Mouse (Mus musculus) kidney, embryonic 15.5 days (tissue): ENCODE data around the gene Smcr8. TPM values are rescaled to one million over a fixed set of nuclear protein-coding genes. Genes with fewer than 3 reads are reported as not detected.
"Not testable (repeated sequence)": the region's sequence is repeated elsewhere in the genome, so short reads cannot be mapped to it uniquely, and the experiment has no call there.

Source experiments
- ATAC-seq: fragments of 200-750 bp; cut with Nextera tagmentation; replicated peaks from 2 replicates; pipeline ENCODE4 v1.8.0; 2017; ENCODE audit warnings: moderate TSS enrichment; ENCODE audit not compliant: low FRiP score
- H3K27ac ChIP-seq: fragments of 300-500 bp; sonication (generic); 2 replicates; pipeline ENCODE4 v1.5.1; 2015; ENCODE audit warnings: mild to moderate bottlenecking, inconsistent platforms
- H3K27me3 ChIP-seq: fragments of 300-500 bp; sonication (generic); 2 replicates; pipeline ENCODE4 v1.6.1; 2015; ENCODE audit warnings: inconsistent platforms
- H3K36me3 ChIP-seq: fragments of 300-500 bp; sonication (generic); 2 replicates; pipeline ENCODE4 v1.6.1; 2015; ENCODE audit warnings: inconsistent platforms
- H3K4me1 ChIP-seq: fragments of 300-500 bp; sonication (generic); 2 replicates; pipeline ENCODE4 v1.6.1; 2015; ENCODE audit warnings: inconsistent platforms
- H3K4me2 ChIP-seq: fragments of 300-500 bp; sonication (generic); 2 replicates; pipeline ENCODE4 v1.6.1; 2015; ENCODE audit warnings: moderate library complexity, mild to moderate bottlenecking, inconsistent platforms
- H3K4me3 ChIP-seq: fragments of 300-500 bp; sonication (generic); replicated peaks from 2 replicates; pipeline ENCODE4 v1.5.1; 2015; ENCODE audit warnings: mild to moderate bottlenecking, inconsistent platforms
- H3K9ac ChIP-seq: fragments of 300-500 bp; sonication (generic); 2 replicates; pipeline ENCODE4 v1.6.1; 2015; ENCODE audit warnings: mild to moderate bottlenecking, inconsistent platforms
- H3K9me3 ChIP-seq: fragments of 300-500 bp; sonication (generic); replicated peaks from 2 replicates; pipeline ENCODE4 v1.6.1; 2016; ENCODE audit warnings: inconsistent platforms
- WGBS: fragments of 180-500 bp; shearing (Covaris S2); methylation state at CpG from one replicate; pipeline ENCODE4 v1.1.7; 2015; ENCODE audit warnings: mixed read lengths; 5-methylcytosine and 5-hydroxymethylcytosine counted together
- polyA plus RNA-seq: library from polyadenylated mRNA; unstranded; fragments of >200 nt; fragmentation: Nextera tagmentation; extraction: Ambion mirVana; gene quantifications from 2 replicates; pipeline ENCODE4 v1.2.1, GENCODE M21; 2015

Gene Smcr8
- polyA plus RNA-seq, 1 experiment from 2014 or later: 6.3 TPM

DNA sequence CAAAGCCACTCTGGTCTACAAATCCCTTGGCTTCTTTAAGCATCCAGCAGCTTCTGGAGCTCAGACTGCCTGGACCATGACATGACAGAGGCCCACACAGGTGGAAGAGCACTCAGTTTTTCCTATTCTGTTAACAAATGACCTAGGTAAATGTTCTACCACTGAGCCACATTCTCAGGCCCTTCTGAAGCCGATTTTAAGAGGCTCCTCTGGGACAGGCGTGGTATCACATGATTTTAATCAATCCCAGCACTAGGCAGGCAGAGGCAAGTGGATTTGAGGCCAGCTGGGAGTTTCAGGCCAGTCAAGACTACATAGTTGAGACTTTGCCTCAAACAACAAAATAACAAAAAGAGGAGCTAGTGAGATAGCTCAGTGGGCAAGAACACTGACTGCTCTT is 13.1 kb downstream of the Smcr8 start:
- ATAC-seq: no peak
- no peaks in the 10 kb centered on the region for H3K9me3 ChIP-seq
- no peak overlapping the region for H3K4me2 ChIP-seq
- no peaks in the 10 kb centered on the region for H3K4me1 ChIP-seq
- H3K9ac ChIP-seq: no peak overlapping the region
- WGBS: 85% methylated on average over 2 of the region's 2 CpGs
- no peaks in the 10 kb centered on the region for H3K27me3 ChIP-seq
- H3K4me3 ChIP-seq: no peak overlapping the region
- H3K27ac ChIP-seq: no peak overlapping the region
- peaks cover 91% of the 10 kb centered on the region for H3K36me3 ChIP-seq

DNA sequence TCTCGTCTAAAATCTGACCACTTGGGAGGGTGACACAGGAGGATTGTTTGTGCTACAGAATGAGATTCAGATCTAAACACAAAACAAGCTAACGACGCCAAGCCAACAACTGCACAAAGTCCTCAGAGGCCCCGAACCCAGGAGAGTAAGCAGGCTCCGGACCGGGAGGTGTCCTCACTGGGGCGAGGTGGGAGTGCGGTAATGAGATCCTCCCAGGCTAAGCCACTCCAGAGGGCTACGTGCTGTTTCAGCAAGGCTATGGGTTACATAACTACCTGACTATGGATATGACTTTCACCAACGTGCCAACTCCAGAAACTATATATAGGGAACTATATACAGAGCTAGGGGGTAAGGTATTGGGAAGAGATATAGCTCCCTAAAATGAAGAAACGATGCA is 19.0 kb downstream of the Smcr8 start:
- 85% methylated on average over 11 of the region's 11 CpGs for WGBS
- Histone ChIP-seq H3K4me2 (no peak overlapping the region), H3K4me1 (no peaks in the 10 kb centered on the region), H3K27ac (no peak overlapping the region), H3K36me3 (peaks cover 85% of the 10 kb centered on the region), H3K9me3 (no peaks in the 10 kb centered on the region), H3K9ac (no peak overlapping the region), H3K27me3 (no peaks in the 10 kb centered on the region), H3K4me3 (no peak overlapping the region)
- ATAC-seq: no peak

DNA sequence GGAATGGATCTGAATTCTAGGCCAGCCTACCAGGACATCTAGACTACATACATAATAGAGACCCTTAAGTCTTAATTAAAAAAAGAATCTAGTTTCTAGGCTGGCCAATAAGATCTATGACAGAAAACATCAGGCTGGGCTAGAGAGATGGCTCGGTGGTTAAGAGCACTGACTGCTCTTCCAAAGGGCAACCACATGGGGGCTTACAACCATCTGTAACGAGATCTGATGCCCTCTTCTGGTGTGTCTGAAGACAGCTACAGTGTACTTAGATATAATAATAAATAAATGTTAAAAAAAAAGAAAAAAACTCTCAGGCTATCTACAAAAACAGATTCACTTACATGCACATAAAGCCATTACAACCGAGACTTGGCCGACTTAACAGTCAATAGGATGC is 22.7 kb downstream of the Smcr8 start:
- ATAC-seq: no peak
- H3K27me3 ChIP-seq: no peaks in the 10 kb centered on the region
- H3K4me1 ChIP-seq: no peaks in the 10 kb centered on the region
- peaks cover 75% of the 10 kb centered on the region for H3K36me3 ChIP-seq
- no peak overlapping the region for H3K27ac ChIP-seq
- no peak overlapping the region for H3K4me3 ChIP-seq
- no peaks in the 10 kb centered on the region for H3K9me3 ChIP-seq
- 89% methylated on average over 4 of the region's 4 CpGs for WGBS
- no peak overlapping the region for H3K9ac ChIP-seq
- H3K4me2 ChIP-seq: no peak overlapping the region

DNA sequence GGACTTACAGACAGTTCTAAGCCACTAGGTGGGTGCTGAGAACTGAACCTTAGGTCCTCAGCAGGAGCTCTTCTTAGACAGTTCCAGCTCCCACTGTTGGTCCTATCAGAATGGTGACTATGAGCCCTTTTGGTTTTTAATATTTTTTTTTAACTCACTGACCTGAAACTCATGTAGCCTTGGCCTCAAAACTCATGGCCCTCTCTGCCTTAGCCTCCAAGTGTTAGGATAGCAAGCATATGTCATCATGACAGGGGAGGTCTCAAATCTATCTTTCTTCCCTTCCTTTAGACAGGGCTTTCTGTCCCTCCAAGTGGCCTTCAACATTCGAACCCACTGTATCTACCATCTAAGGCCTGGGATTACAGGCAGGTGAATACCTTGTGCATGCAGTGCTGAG is 23.6 kb downstream of the Smcr8 start:
- H3K9ac ChIP-seq: no peak overlapping the region
- H3K27ac ChIP-seq: no peak overlapping the region
- no peak for ATAC-seq
- H3K4me2 ChIP-seq: no peak overlapping the region
- no peaks in the 10 kb centered on the region for H3K4me1 ChIP-seq
- H3K4me3 ChIP-seq: no peak overlapping the region
- no peaks in the 10 kb centered on the region for H3K27me3 ChIP-seq
- H3K9me3 ChIP-seq: no peaks in the 10 kb centered on the region
- H3K36me3 ChIP-seq: peaks cover 73% of the 10 kb centered on the region
- WGBS: 90% methylated on average over 1 of the region's 1 CpGs

DNA sequence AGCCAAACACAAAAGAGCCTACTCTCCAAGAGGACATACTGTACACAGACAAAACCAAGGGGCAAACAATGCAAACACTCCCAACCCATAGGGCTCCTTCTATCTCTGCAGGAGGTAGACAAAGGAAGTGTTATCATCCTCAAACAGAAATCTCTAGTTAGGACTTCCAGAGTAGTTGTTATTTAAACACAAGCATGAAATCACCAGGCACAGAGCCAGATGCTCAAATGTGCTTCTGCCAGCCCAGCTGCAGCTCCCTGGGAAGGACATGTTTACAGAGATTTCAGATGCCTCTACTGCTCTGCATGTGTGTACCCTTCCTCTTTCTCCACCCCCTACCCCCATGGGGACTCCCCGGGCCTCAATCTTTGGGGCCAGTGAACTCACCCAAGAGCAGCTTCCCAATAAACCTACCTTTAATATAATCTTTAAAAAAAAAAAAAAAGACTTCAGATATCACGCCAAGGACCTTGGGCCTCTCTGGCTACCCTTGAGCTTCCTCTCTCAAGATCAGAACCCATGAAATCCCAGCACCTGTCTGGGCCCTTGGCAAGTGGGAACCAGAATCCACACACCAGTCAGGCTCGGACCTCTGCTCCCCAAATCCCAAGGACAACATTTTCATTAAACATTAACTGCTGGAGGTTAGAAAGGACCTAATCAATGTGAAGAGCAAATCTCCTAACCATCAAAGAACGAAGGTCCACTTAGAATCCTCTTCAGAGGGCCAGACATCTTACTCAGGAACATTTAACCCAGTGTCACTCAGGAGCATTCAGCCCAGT is 31.2 kb downstream of the Smcr8 start:
- WGBS: 78% methylated on average over 4 of the region's 4 CpGs
- no peak for ATAC-seq
- Histone ChIP-seq H3K4me2 (peak overlapping the region; percentile 90), H3K36me3 (peaks cover 13% of the 10 kb centered on the region), H3K27ac (no peak overlapping the region), H3K9me3 (no peaks in the 10 kb centered on the region), H3K27me3 (no peaks in the 10 kb centered on the region), H3K4me1 (peaks cover 33% of the 10 kb centered on the region), H3K4me3 (no peak overlapping the region), H3K9ac (peak overlapping the region; percentile 29; the same call in 1 of the 2 replicates)

DNA sequence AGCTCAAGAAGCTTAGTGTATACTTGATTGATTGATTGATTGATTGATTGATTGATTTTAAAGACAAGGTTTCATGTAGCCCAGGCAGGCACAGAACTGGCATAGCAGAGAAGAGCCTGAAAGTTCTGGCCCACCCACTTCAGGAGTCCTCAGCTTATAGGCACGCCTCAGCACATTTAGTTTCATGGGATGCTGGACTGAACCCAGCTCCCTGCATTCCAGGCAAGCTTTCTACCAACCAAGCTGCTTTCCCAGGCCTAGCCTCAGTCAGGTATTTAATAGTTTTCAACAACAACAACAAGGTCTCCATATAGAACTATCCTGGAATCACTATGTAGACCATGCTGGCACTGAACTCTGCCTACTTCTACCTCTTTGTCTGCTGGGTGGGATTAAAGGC is 32.2 kb downstream of the Smcr8 start:
- H3K9me3 ChIP-seq: no peaks in the 10 kb centered on the region
- H3K27me3 ChIP-seq: no peaks in the 10 kb centered on the region
- WGBS: 44% methylated on average over 1 of the region's 1 CpGs
- peak overlapping the region; percentile 72 for H3K27ac ChIP-seq
- peaks cover 33% of the 10 kb centered on the region for H3K4me1 ChIP-seq
- ATAC-seq: no peak
- H3K36me3 ChIP-seq: 0 out of 2 replicates have a peak, but pooled peaks cover 3% of the 10 kb centered on the region
- peak overlapping the region; percentile 90 for H3K4me2 ChIP-seq
- H3K4me3 ChIP-seq: peak overlapping the region; percentile 59
- peak overlapping the region; percentile 26; the same call in 1 of the 2 replicates for H3K9ac ChIP-seq

DNA sequence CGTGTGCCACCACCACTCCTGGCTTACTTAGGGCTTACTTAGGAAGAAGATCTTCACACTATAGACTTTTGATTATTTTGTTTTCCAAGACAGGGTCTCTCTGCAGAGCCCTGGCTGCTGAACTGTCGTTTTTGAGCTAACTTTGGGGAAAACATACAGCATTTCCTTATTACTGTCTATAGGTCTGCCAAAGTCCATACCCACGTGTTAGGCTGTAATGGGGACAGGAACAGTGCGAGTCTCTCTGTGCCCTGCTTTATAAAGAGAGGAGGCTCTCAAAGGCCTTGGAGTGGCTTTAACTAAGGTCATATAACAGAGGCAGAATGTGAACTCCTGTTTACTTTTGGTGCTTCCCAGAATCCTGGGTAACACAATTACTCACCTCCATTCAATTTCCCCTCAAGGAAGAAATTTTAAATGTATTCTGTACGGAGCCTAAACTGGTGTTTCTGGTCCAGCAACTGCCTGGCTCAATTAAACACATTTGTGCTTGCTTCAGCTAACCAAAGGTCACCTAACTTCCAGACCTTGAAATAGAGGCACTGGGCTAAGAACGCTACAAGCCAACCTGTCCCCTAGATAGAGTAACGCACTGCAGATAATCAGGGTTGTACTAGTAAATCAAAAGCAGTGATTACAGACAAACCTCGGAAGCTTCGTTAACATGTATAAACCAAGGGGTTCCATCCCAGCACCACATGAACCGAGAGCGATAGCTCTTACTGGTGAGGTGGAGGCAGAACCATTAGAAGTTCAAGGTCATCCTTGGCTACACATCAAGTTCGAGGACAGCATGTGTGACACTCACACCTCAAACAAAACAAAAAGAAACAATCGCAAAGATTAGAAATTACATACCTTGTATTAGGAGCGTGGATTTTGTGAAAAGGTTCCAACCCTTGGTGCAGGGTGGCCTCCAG is 33.0 kb downstream of the Smcr8 start:
- Histone ChIP-seq H3K9ac (peak overlapping the region; percentile 48), H3K36me3 (0 out of 2 replicates have a peak, but pooled peaks cover 3% of the 10 kb centered on the region), H3K4me1 (peaks cover 33% of the 10 kb centered on the region), H3K9me3 (no peaks in the 10 kb centered on the region), H3K27me3 (no peaks in the 10 kb centered on the region), H3K4me2 (peak overlapping the region; percentile 90), H3K27ac (peak overlapping the region; percentile 72), H3K4me3 (peak overlapping the region; percentile 59)
- ATAC-seq: peak; percentile 13
- 10% methylated on average over 14 of the region's 14 CpGs for WGBS

DNA sequence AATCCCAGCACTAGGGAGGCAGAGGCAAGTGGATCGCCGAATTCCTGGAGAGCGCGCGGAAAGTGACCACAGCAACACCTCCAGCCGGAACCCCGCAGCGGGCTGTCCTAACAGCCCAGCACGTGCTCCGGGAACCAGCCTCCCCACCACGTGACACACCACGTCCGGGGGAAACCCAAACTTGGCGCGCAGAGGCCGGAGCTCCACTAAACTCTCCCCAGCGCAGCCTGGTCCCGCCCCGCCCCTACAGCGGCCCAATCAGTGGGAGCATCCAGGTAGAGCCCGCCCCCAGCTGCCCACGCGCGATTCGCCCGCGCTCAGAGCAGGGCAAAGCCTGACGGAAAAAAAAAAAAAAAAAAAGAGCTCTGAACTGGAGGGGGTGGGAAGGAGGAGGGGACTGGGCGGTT is 33.7 kb downstream of the Smcr8 start:
- Histone ChIP-seq H3K4me2 (peak overlapping the region; percentile 90), H3K9ac (peak overlapping the region; percentile 48), H3K4me1 (peaks cover 33% of the 10 kb centered on the region), H3K9me3 (no peaks in the 10 kb centered on the region), H3K4me3 (peak overlapping the region; percentile 59), H3K36me3 (0 out of 2 replicates have a peak, but pooled peaks cover 3% of the 10 kb centered on the region), H3K27ac (peak overlapping the region; percentile 72), H3K27me3 (no peaks in the 10 kb centered on the region)
- ATAC-seq: peak; percentile 97
- whole genome bisulfite sequencing: under 1% methylated on average over 29 of the region's 29 CpGs

DNA sequence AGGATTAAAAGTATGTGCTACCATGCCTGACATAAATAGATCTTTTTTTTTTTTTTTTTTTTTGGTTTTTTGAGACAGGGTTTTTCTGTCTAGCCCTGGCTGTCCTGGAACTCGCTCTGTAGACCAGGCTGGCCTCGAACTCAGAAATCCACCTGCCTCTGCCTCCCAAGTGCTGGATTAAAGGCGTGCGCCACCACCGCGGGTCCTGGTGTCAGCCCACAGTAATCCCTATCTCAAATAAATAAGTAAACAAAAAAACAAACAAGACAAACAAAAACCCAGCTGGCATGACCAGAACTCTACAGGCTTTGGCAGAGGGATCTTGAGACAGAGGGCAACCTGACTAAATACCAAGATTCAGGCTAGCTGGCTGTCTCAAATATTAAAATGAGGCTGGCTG is 34.3 kb downstream of the Smcr8 start, which contains the start of gene Shmt1:
Gene Shmt1, minus strand, starts transcription at position 101 of the 400 bp plus-strand sequence.
- Histone ChIP-seq H3K4me1 (peaks cover 33% of the 10 kb centered on the region), H3K27ac (peak within 1 kb of the TSS; percentile 72), H3K9ac (peak within 1 kb of the TSS; percentile 48), H3K4me2 (peak within 1 kb of the TSS; percentile 90), H3K4me3 (peak within 1 kb of the TSS; percentile 59)
- H3K36me3 ChIP-seq, ATAC-seq, H3K27me3 ChIP-seq, H3K9me3 ChIP-seq: not testable (repeated sequence)
- 32% methylated on average over 6 of the region's 6 CpGs for WGBS

DNA sequence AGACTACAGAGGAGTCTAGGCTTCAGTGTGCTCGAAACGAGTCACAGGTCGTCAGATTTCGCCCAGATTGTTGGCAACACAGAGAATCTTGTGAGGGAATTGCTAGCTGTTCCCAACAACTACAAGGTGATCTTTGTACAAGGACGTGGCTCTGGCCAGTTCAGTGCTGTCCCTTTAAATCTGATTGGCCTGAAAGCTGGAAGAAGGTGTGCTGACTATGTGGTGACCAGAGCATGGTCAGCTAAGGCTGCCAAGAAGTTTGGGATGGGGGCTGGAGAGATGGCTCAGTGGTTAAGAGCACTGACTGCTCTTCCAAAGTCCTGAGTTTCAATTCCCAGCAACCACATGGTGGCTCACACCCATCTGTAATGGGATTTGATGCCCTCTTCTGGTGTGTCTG is 39.1 kb downstream of the Smcr8 start:
- H3K9ac ChIP-seq: no peak overlapping the region
- H3K9me3 ChIP-seq: no peaks in the 10 kb centered on the region
- ATAC-seq: no peak
- no peak overlapping the region for H3K4me2 ChIP-seq
- no peaks in the 10 kb centered on the region for H3K36me3 ChIP-seq
- H3K27me3 ChIP-seq: no peaks in the 10 kb centered on the region
- H3K4me3 ChIP-seq: no peak overlapping the region
- no peaks in the 10 kb centered on the region for H3K4me1 ChIP-seq
- 63% methylated on average over 5 of the region's 5 CpGs for WGBS
- no peak overlapping the region for H3K27ac ChIP-seq

DNA sequence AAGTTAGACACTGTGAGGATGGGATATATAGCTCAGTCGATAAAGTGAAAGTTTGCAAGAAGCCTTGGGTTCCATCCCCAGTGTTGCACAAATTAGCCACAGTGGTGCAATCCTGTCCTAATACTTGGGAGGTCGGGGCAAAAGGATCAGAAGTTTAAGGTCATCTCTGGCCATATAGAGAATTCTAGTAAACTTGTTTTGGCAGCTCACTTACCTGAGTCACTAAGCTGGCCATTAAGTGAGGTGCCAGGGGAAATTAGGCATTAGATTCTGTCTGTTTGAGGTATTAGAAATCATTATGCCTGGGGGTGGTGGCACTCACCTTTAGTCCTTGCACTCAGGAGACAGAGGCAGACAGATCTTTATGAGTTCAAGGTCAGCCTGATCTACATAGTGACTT is 46.4 kb downstream of the Smcr8 start:
- Histone ChIP-seq H3K36me3 (no peaks in the 10 kb centered on the region), H3K4me2 (no peak overlapping the region), H3K4me3 (no peak overlapping the region), H3K9ac (no peak overlapping the region), H3K27ac (no peak overlapping the region), H3K9me3 (no peaks in the 10 kb centered on the region), H3K4me1 (no peaks in the 10 kb centered on the region), H3K27me3 (no peaks in the 10 kb centered on the region)
- WGBS: 80% methylated on average over 2 of the region's 2 CpGs
- ATAC-seq: no peak

DNA sequence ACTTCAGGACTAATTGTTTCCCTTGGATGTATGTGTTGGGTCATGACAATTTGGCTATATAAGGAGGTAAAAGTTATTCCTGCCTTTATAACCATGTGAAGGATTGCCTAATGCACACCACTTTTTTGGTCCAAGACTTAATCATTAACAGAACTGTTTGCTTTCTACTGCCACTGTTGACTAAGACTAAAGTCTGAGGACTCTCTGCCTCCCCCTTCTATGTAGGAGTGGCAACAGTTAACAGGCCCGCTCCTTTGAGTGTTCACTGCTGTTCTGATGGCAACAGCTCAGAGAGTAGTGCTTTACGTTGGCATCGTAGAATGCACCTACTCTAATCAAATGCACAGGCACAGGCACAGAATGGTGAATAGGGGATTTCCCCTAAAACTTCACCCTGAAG is 47.9 kb downstream of the Smcr8 start:
- Histone ChIP-seq H3K27ac (no peak overlapping the region), H3K27me3 (no peaks in the 10 kb centered on the region)
- no peak for ATAC-seq

More for the DNA sequence above, 47.9 kb downstream of the Smcr8 start:
- Histone ChIP-seq H3K36me3 (no peaks in the 10 kb centered on the region), H3K9ac (no peak overlapping the region), H3K4me1 (no peaks in the 10 kb centered on the region), H3K9me3 (no peaks in the 10 kb centered on the region), H3K4me2 (no peak overlapping the region), H3K4me3 (no peak overlapping the region)
- WGBS: 67% methylated on average over 3 of the region's 3 CpGs
